Mouse (Mus musculus) neural tube, embryonic 11.5 days (tissue): Measurements from ENCODE around the gene BC051019. TPM values are rescaled to one million over a fixed set of nuclear protein-coding genes. Genes with fewer than 3 reads are reported as not detected.

Source experiments
- ATAC-seq: fragments of 200-750 bp; cut with Nextera tagmentation; 2 replicates; pipeline ENCODE4 v1.8.0; 2017; ENCODE audit warnings: moderate number of reproducible peaks, mild to moderate bottlenecking, moderate TSS enrichment, moderate library complexity; ENCODE audit not compliant: insufficient read depth, low FRiP score, low TSS enrichment
- DNase-seq: peaks from one replicate; pipeline ENCODE4 v3.0.0-alpha.2; 2015; ENCODE audit warnings: low spot score
- H3K27ac ChIP-seq: fragments of 300-500 bp; sonication (generic); 2 replicates; pipeline ENCODE4 v1.5.1; 2014; ENCODE audit warnings: low read depth, mild to moderate bottlenecking, low read length
- H3K27me3 ChIP-seq: fragments of 300-500 bp; sonication (generic); 2 replicates; pipeline ENCODE4 v1.6.1; 2014; ENCODE audit warnings: mild to moderate bottlenecking, low read length, mixed read lengths; ENCODE audit not compliant: control insufficient read depth, insufficient read depth
- H3K36me3 ChIP-seq: fragments of 300-500 bp; sonication (generic); 2 replicates; pipeline ENCODE4 v1.6.1; 2014; ENCODE audit warnings: mild to moderate bottlenecking, low read length, moderate library complexity, mixed read lengths; ENCODE audit not compliant: control insufficient read depth, insufficient read depth
- H3K4me1 ChIP-seq: fragments of 300-500 bp; sonication (generic); 2 replicates; pipeline ENCODE4 v1.6.1; 2014; ENCODE audit warnings: low read length, mixed read lengths; ENCODE audit not compliant: control insufficient read depth, insufficient read depth
- H3K4me2 ChIP-seq: fragments of 300-500 bp; sonication (generic); 2 replicates; pipeline ENCODE4 v1.6.1; 2014; ENCODE audit warnings: low read depth, mild to moderate bottlenecking, moderate library complexity
- H3K4me3 ChIP-seq: fragments of 300-500 bp; sonication (generic); 2 replicates; pipeline ENCODE4 v1.5.1; 2014; ENCODE audit warnings: low read depth, low read length
- H3K9ac ChIP-seq: fragments of 300-500 bp; sonication (generic); 2 replicates; pipeline ENCODE4 v1.6.1; 2014; ENCODE audit warnings: mild to moderate bottlenecking, low read length
- H3K9me3 ChIP-seq: fragments of 300-500 bp; sonication (generic); 2 replicates; pipeline ENCODE4 v1.6.1; 2016; ENCODE audit warnings: low read length; ENCODE audit not compliant: control insufficient read depth
- WGBS: fragments of 180-500 bp; shearing (Covaris S2); extraction: QIAGEN DNeasy Blood & Tissue Kit; methylation state at CpG from one replicate; pipeline ENCODE4 v1.1.7; 2014; 5-methylcytosine and 5-hydroxymethylcytosine counted together
- polyA plus RNA-seq: library from polyadenylated mRNA; unstranded; fragments of >200 nt; fragmentation: Nextera tagmentation; extraction: Ambion mirVana; gene quantifications from 2 replicates; pipeline ENCODE4 v1.2.1, GENCODE M21; 2014

Gene BC051019
- polyA plus RNA-seq, 1 experiment from 2014 or later, result 0.41 TPM

DNA sequence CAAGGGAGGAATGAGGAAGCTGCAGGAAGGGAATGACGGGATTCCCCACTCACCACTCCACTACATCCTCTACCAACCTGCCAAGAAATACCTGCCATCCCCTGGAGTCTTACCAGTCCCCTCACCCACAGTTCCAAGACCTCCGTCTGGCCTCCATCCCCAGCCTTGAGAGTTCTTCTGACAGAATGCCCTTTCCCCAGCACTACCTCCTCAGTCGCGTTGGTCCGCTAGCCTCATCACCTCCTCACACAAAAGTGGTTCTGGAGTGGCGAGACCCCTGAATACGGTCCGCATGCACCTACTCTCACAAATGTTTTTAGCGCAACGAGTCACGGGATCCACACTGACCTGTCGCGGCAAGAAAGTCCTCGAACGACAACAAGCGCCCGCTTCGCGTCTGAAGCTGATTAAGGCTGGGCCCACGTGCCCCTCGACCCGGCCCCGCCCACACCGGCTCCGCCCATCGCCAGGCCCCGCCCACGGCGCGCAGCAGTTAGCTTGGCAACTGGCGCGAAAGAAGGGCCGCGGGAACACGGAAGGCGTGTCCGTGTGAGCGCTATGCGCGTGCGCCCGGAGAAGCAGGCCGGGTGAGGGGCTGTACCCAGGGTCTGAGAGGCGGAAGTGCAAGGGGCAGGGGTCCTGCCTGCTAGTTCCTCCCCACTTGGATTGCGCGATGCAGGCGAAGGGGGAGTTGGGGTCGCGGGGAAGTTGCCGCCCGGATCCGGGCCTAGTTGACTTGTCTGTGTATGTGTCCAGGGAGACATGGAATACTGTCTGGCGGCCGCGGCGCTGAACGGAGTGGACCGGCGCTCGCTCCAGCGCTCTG lies 20.2 kb downstream of the BC051019 start, which contains the start of the genes St5 and Akip1:
St5 (minus strand) TSS at position 416 of the 826 bp plus-strand sequence.
Akip1 (plus strand) TSS at position 501 of the 826 bp plus-strand sequence.
- peak within 1 kb of the TSS; percentile 79 for H3K9ac ChIP-seq
- ATAC-seq, result peak; percentile 98
- peak within 1 kb of the TSS; percentile 64 for H3K4me3 ChIP-seq
- H3K27ac ChIP-seq, result peak within 1 kb of the TSS; percentile 75; the same call in 1 of the 2 replicates
- no peaks in the 10 kb centered on the region for H3K4me1 ChIP-seq
- H3K9me3 ChIP-seq, result no peaks in the 10 kb centered on the region
- peak within 1 kb of the TSS; percentile 84 for H3K4me2 ChIP-seq
- no peaks in the 10 kb centered on the region for H3K27me3 ChIP-seq
- H3K36me3 ChIP-seq, result no peaks in the 10 kb centered on the region
- DNase-seq, result peak; percentile 97
- WGBS, result 1% methylated on average over 59 of the region's 61 CpGs

DNA sequence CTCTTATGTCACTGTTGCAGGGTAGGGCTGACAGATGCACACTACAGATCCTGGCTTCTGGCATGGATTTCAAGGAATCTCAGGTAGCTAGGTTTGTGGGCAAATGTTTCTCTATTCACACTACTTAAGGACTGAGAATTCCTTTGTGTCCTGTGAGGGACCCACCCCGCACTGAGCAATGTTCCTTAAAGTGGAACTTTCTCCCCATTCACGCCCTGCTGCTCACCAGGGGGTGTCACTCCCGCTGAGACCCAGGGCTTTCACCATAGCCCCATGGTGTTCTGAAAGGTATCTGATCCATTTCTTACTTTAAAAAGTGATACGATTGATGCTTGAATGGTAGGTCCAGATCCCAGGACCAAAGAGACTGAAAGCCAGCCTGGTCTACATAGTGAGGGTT lies 20.9 kb downstream of the BC051019 start:
- no peak for ATAC-seq
- no peak overlapping the region for H3K4me3 ChIP-seq
- H3K36me3 ChIP-seq, result no peaks in the 10 kb centered on the region
- no peaks in the 10 kb centered on the region for H3K4me1 ChIP-seq
- no peaks in the 10 kb centered on the region for H3K9me3 ChIP-seq
- H3K27ac ChIP-seq, result no peak overlapping the region
- WGBS, result 32% methylated on average over 4 of the region's 4 CpGs
- no peak for DNase-seq
- H3K27me3 ChIP-seq, result no peaks in the 10 kb centered on the region
- peak overlapping the region; percentile 84 for H3K4me2 ChIP-seq
- H3K9ac ChIP-seq, result no peak overlapping the region

DNA sequence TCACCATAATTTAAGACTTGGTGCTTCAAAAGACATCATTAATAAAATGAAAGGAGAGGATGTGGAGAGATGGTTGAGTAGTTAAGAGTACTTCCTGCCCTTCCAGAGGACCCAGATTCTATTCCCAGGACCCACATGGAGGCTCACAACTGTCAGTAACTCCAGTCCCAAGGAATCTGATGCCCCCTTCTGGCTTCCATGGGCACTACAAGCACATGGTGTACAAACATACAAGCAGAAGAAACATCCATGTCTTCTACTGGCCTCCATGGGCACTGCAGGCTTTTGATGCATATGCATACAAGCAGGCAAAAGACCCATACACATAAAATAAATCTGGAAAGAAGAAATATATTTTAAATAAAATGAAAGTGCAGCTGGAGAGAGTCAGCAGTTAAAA lies 23.4 kb downstream of the BC051019 start:
- Histone ChIP-seq H3K9me3 (no peaks in the 10 kb centered on the region), H3K36me3 (no peaks in the 10 kb centered on the region), H3K4me2 (no peak overlapping the region), H3K27me3 (no peaks in the 10 kb centered on the region), H3K4me3 (no peak overlapping the region), H3K27ac (no peak overlapping the region), H3K9ac (no peak overlapping the region), H3K4me1 (no peaks in the 10 kb centered on the region)
- DNase-seq, result no peak
- ATAC-seq, result no peak

DNA sequence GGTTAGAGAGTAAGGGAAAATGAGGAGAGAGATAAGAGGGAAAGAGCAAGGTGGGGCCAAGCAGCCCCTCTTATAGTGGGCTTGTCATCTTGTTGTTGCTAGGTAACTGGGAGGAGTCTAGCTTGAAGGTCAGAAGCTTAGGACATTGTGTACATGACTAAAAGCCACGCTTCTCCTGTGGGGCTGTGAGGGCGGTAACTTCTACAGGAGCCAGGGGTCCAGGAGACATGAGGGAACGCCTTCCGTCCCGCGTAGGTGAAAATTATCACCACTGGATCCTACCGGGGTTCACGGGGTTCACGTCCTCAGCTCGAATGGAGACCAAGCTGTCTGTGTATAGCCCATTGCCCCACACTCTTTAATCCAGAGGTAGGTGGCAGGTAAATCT lies 28.3 kb downstream of the BC051019 start:
- H3K36me3 ChIP-seq, result no peaks in the 10 kb centered on the region
- no peak overlapping the region for H3K4me3 ChIP-seq
- H3K9ac ChIP-seq, result no peak overlapping the region
- no peaks in the 10 kb centered on the region for H3K27me3 ChIP-seq
- DNase-seq (no peak), ATAC-seq (no peak)
- 92% methylated on average over 10 of the region's 10 CpGs for WGBS
- H3K9me3 ChIP-seq, result no peaks in the 10 kb centered on the region
- no peaks in the 10 kb centered on the region for H3K4me1 ChIP-seq
- H3K4me2 ChIP-seq, result no peak overlapping the region
- no peak overlapping the region for H3K27ac ChIP-seq

DNA sequence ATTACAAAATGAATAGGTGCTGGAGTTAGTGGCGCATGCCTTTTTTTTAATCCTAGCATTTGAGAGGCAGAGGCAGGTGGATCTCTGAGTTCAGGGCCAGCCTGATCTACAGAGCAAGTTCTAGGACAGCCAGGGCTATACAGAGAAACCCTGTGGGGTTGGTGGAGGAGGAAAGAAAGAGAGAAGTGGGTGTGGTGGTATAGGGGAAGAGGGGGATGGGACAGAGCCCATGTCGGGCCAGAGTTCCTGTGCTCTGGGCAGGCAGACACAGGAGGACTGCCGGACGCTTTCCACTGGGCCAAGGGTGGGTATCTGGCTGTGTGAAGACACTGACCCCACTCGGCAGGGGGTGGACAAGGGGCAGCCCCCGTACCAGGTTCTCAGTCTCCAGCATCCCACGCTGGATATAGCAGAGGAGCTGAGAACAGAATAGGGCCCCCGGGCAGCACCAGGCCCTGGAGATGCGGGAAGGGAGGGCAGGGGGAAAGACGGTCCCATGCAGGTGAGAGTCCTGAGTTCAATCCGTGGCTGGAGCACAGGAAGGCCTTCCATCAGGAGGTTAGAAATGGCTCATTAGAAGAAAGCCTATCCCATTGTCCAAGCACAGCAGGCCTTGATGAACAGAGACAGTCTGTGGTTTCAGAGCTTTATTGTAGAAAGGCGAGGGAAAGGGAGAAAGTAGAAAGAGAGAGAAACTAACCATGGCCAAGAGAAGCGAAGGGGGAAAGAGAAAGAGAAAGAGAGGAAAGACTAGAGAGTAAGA lies 28.9 kb downstream of the BC051019 start:
- DNase-seq, result no peak
- Histone ChIP-seq H3K27me3 (no peaks in the 10 kb centered on the region), H3K36me3 (no peaks in the 10 kb centered on the region), H3K4me3 (no peak overlapping the region), H3K9ac (no peak overlapping the region), H3K9me3 (no peaks in the 10 kb centered on the region), H3K4me2 (no peak overlapping the region), H3K27ac (no peak overlapping the region), H3K4me1 (no peaks in the 10 kb centered on the region)
- no peak for ATAC-seq
- 75% methylated on average over 13 of the region's 13 CpGs for WGBS

DNA sequence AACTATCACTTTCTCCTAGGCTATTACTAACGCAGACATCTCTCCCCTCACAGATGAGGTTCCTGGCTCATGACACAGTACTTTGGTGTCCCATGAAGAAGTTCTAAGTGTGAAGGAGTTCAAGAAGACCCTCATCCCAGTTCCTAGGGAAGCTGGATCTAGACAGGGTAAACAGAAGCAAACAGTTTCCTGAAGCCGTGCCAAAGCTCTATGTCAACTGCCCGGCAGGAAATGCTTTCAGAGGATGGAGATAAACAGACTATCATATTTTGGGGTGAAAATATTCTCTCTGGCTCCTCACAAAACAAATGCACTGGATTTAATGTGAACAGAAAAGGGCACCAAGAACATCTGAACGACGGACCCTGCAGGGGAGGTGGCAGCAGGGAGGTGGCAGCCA lies 32.7 kb downstream of the BC051019 start:
- Histone ChIP-seq H3K4me1 (no peaks in the 10 kb centered on the region), H3K36me3 (no peaks in the 10 kb centered on the region), H3K4me2 (no peak overlapping the region), H3K27ac (no peak overlapping the region), H3K9ac (no peak overlapping the region), H3K27me3 (no peaks in the 10 kb centered on the region), H3K9me3 (no peaks in the 10 kb centered on the region), H3K4me3 (no peak overlapping the region)
- ATAC-seq (no peak), DNase-seq (no peak)
- 92% methylated on average over 5 of the region's 5 CpGs for WGBS

DNA sequence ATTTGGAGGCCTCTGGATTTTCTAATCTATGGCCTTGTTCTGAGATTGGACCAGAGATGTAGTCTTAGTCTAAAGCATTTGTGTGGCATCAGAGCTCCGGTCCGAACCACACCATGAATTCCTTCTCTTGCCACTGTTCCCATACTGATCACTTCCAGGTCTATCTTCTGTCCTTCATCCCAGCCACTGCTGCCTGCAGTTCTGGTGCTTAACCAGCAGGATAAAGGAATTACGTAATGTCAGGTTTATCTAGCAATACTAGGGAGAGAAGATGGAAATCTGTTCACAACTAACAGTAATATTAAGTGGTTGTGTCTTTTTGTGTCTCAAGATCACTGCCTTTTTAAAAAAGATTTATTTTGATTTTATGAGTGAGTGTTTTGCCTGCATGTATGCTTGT lies 33.5 kb downstream of the BC051019 start:
- Histone ChIP-seq H3K9ac (no peak overlapping the region), H3K36me3 (no peaks in the 10 kb centered on the region), H3K9me3 (no peaks in the 10 kb centered on the region), H3K4me1 (no peaks in the 10 kb centered on the region), H3K27ac (no peak overlapping the region), H3K4me3 (no peak overlapping the region), H3K27me3 (no peaks in the 10 kb centered on the region), H3K4me2 (no peak overlapping the region)
- 87% methylated on average over 3 of the region's 3 CpGs for WGBS
- DNase-seq (no peak), ATAC-seq (no peak)

DNA sequence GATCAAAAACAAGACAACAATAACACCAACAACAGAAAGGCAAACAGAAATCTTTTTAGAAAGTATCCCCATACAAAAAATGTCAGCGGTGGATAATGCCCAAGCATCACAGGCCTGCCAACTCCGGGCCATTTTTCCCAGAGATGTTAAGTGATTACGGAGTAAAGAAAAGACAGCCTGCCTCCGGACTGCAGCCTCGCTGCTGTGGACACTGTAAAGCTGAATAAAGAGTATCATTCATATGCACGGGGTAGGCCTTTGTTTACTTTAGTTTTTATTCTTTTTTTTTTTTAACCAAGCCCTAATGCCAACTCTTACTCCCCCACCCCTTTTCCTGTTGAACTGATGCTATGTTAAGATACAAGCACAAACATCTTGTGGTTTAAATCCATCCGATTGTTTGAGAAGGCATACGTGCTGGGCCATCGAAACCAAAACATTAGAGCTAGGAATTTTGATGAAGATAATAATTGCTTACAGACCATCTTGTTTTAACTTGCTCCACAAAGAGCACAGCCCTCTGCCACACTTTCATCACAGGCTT lies 37.0 kb downstream of the BC051019 start:
- Histone ChIP-seq H3K27ac (no peak overlapping the region), H3K9me3 (no peaks in the 10 kb centered on the region), H3K4me1 (no peaks in the 10 kb centered on the region), H3K4me3 (no peak overlapping the region), H3K9ac (no peak overlapping the region), H3K27me3 (no peaks in the 10 kb centered on the region), H3K4me2 (no peak overlapping the region), H3K36me3 (no peaks in the 10 kb centered on the region)
- no peak for DNase-seq
- 72% methylated on average over 9 of the region's 9 CpGs for WGBS
- ATAC-seq, result no peak
